Mouse (Mus musculus): Measurements from ENCODE around the gene Klk11.

- TF ChIP-seq CTCF (IDR thresholded peaks at IDR 0.05; ENCODE audit: control insufficient read depth, insufficient read depth, insufficient read length) (no peak), MAX (IDR thresholded peaks at IDR 0.05) (no peak), CEBPB (IDR thresholded peaks at IDR 0.05; ENCODE audit: low read depth) (no peak), MYOG (IDR thresholded peaks at IDR 0.05; ENCODE audit: control insufficient read depth, extremely low read depth, insufficient read length) (no peak), USF1 (IDR thresholded peaks at IDR 0.05; ENCODE audit: low read depth) (no peak)
Measured at GRCm38 (mm10) chr7:43777423-43777822, 3.0 kb downstream of the Klk11 start.

Data from C2C12 (cell line).